ENCODE assay signal across 13 mouse cellular contexts in the genomic region with DNA sequence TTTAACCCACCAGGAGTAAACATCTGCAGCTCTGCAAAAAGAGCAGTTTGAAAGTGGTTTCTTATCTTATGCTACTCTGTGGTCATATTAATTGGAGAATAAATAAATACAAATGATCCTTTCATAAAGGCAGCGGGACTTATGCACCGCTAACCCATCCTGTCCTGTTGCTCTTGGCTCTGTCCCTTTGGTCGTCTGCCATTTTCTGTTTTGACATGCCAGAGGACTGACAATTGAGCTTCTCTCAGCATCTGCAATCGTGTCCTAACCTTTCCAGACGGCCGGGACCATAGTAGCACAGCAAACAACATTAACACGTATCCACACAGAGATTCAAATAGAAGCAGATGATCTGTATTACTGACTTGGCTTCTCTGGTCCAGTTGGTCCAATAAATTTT. TPM values are rescaled to one million over a fixed set of nuclear protein-coding genes. Genes with fewer than 3 reads are reported as not detected.
DNase-seq lines count a peak whose midpoint lies in the region; ATAC-seq and TF ChIP-seq lines count a peak whose summit lies in the region.
"Had no signal": no experiment of that assay in that cellular context is flagged by ENCODE, and none has a peak within 500 bp of the region (broad histone marks: within the 10 kb centered on the region; RNA-seq: fewer than 3 reads in every experiment).

No protein-coding gene starts in this region.

- H3K4me3 ChIP-seq in hindbrain, postnatal 0 days (ENCODE audit: low read length) = no peak overlapping the region
- no peak overlapping the region for H3K4me3 ChIP-seq in hindbrain, embryonic 16.5 days (ENCODE audit: low read length)
- H3K4me3 ChIP-seq: hindbrain, embryonic 15.5 days; myocyte had no signal

- ATAC-seq in hindbrain, postnatal 0 days = no peak
- ATAC-seq in hindbrain, embryonic 16.5 days = no peak
- ATAC-seq: activated CD4-positive, CD25-positive, alpha-beta regulatory T cell, adult 4 months; liver, postnatal 0 days had no signal

- peak; percentile 56 for DNase-seq in hindbrain, postnatal 0 days (ENCODE audit: low spot score)
- DNase-seq in Muller cell, postnatal 12 days (ENCODE audit: inconsistent ontology term) = peak; percentile 67
- peak; percentile 39 for DNase-seq in gastrocnemius, adult 18-20 months (ENCODE audit: low spot score)
- peak; percentile 74 for DNase-seq in heart, postnatal 4 days
- no peak for DNase-seq in c-Kit-positive CD71-positive TER-119-positive erythroid progenitor cells, embryonic 14.5 days (ENCODE audit: low spot score)
- DNase-seq in right cerebral cortex, adult 18-20 months = no peak
- DNase-seq: cerebellum, adult 9-11 months; liver, postnatal 0 days; thymus, postnatal 14 days had no signal

- TF ChIP-seq CTCF in hindbrain, postnatal 0 days (IDR thresholded peaks at IDR 0.05; ENCODE audit: low read depth) = no peak

- H3K9me3 ChIP-seq in hindbrain, postnatal 0 days (ENCODE audit: low read length) = no peaks in the 10 kb centered on the region
- H3K9me3 ChIP-seq in hindbrain, embryonic 16.5 days (ENCODE audit: control insufficient read depth, low read length) = no peaks in the 10 kb centered on the region
- H3K9me3 ChIP-seq: hindbrain, embryonic 15.5 days had no signal

- no peak overlapping the region for H3K9ac ChIP-seq in hindbrain, postnatal 0 days (replicated peaks; ENCODE audit: low read length)
- H3K9ac ChIP-seq in hindbrain, embryonic 16.5 days (ENCODE audit: low read depth, low read length) = no peak overlapping the region
- H3K9ac ChIP-seq: hindbrain, embryonic 15.5 days; liver, postnatal 0 days had no signal

- H3K36me3 ChIP-seq in hindbrain, postnatal 0 days (ENCODE audit: insufficient read depth, low read length) = no peaks in the 10 kb centered on the region
- no peaks in the 10 kb centered on the region for H3K36me3 ChIP-seq in hindbrain, embryonic 16.5 days (ENCODE audit: control insufficient read depth, insufficient read depth, low read length)
- H3K36me3 ChIP-seq: hindbrain, embryonic 15.5 days had no signal

- H3K27me3 ChIP-seq in hindbrain, postnatal 0 days (ENCODE audit: insufficient read depth, low read length) = no peaks in the 10 kb centered on the region
- no peaks in the 10 kb centered on the region for H3K27me3 ChIP-seq in hindbrain, embryonic 16.5 days (replicated peaks; ENCODE audit: control insufficient read depth, insufficient read depth, low read length)
- H3K27me3 ChIP-seq: hindbrain, embryonic 15.5 days had no signal

- WGBS in hindbrain, postnatal 0 days = 43% methylated on average over 7 of the region's 7 CpGs
- WGBS in hindbrain, embryonic 16.5 days = 57% methylated on average over 7 of the region's 7 CpGs

- H3K27ac ChIP-seq in hindbrain, postnatal 0 days = no peak overlapping the region
- H3K27ac ChIP-seq in hindbrain, embryonic 16.5 days (ENCODE audit: low read depth, low read length) = no peak overlapping the region
- H3K27ac ChIP-seq: hindbrain, embryonic 15.5 days had no signal

- 0 out of 2 replicates have a peak, but pooled peaks cover 4% of the 10 kb centered on the region for H3K4me1 ChIP-seq in hindbrain, postnatal 0 days (ENCODE audit: insufficient read depth, low read length)
- H3K4me1 ChIP-seq in hindbrain, embryonic 16.5 days (ENCODE audit: control insufficient read depth, insufficient read depth, low read depth, low read length) = no peaks in the 10 kb centered on the region

- no peak overlapping the region for H3K4me2 ChIP-seq in hindbrain, postnatal 0 days (ENCODE audit: low read depth, low read length)
- no peak overlapping the region for H3K4me2 ChIP-seq in hindbrain, embryonic 16.5 days (ENCODE audit: low read length)
- H3K4me2 ChIP-seq: hindbrain, embryonic 15.5 days had no signal

RNA-seq across cellular contexts. Expression of a gene that starts 53.1 kb away (rescaled TPM):
- total RNA-seq in hindbrain, postnatal 0 days (2014; rRNA removed) = 0.31 and 0.54 TPM in 2 replicates
- polyA plus RNA-seq in hindbrain, postnatal 0 days (2015; fragmentation: Nextera tagmentation; extraction: Ambion mirVana) = 0.23 and 0.24 TPM in 2 replicates
- 0.25 and 0.34 TPM in 2 replicates for polyA plus RNA-seq in hindbrain, embryonic 16.5 days (2015; fragmentation: Nextera tagmentation; extraction: Ambion mirVana)
- 1 to 10 TPM; 2.0 TPM for total RNA-seq in gastrocnemius, adult 18-20 months (2021)
- 10 to 100 TPM; 16.6 to 18.3 TPM for total RNA-seq in heart, postnatal 4 days (2021)
- polyA plus RNA-seq: activated CD4-positive, CD25-positive, alpha-beta regulatory T cell, adult 4 months had no signal

Comparison
In these comparisons a context has a peak if more than half of its experiments do, and no peak if none do; other contexts are left out.
1. DNase-seq: peak in hindbrain, postnatal 0 days (single experiment), Muller cell, postnatal 12 days (single experiment), gastrocnemius, adult 18-20 months (single experiment) and heart, postnatal 4 days (single experiment); none in c-Kit-positive CD71-positive TER-119-positive erythroid progenitor cells, embryonic 14.5 days (single experiment) and right cerebral cortex, adult 18-20 months (single experiment).
2. RNA of a gene that starts 53.1 kb away (total RNA-seq): 16.6 to 18.3 TPM in heart, postnatal 4 days; 2.0 TPM in gastrocnemius, adult 18-20 months and 0.31 to 0.54 TPM in hindbrain, postnatal 0 days; every median in the first group is over 4 times any median in the second.